Mouse (Mus musculus) kidney, adult 9 months (tissue): Measurements from ENCODE around the gene 1700013F07Rik.

Source experiments
- DNase-seq: peaks from one replicate; pipeline ENCODE4 v3.0.0; 2022

1700013F07Rik gene

DNA sequence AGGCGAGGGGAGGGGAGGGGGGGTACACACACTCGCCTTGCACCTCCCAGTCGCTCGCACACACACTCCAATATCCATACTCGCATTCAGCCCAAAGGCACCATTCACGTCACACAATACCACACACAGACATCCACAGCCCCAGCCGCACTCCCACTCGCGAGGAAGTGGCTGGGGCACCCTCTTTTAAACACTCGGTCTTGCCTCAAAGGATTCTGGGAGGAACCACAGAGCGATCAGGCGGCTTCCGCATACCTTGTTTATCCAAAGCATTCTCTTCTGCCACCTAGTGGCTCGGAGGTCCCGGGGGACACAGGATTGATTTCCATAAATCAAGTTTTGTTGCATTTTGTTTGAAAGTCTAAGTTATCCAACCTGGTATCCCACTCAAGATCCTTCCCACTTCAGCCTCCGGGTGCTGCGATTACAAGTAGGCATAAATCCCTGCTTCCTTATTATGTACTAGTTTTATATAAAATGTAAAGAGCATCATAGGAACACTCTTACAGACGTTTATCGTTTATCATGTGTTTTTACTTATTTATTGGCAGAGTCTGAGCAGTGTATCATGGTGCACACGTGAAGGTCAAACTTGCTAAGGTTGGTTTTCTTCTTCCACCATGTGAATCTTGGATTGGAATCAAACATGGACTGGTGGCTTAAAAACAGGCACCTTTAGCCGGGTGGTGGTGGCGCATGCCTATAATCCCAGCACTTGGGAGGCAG lies 20.8 kb downstream of the 1700013F07Rik start:
- peak; percentile 97 for DNase-seq

GRCm38 (mm10) chr3:108557888-108558287 lies 23.9 kb downstream of the 1700013F07Rik start:
- DNase-seq, result no peak

GRCm38 (mm10) chr3:108562133-108562730 lies 28.3 kb downstream of the 1700013F07Rik start, which contains the start of gene Tmem167b:
TSS of gene Tmem167b (minus strand) at chr3:108562466.
- peak; percentile 98 for DNase-seq

- DNase-seq, result peak; percentile 52
Observed at GRCm38 (mm10) chr3:108562777-108563271, 28.9 kb downstream of the 1700013F07Rik start.

DNA sequence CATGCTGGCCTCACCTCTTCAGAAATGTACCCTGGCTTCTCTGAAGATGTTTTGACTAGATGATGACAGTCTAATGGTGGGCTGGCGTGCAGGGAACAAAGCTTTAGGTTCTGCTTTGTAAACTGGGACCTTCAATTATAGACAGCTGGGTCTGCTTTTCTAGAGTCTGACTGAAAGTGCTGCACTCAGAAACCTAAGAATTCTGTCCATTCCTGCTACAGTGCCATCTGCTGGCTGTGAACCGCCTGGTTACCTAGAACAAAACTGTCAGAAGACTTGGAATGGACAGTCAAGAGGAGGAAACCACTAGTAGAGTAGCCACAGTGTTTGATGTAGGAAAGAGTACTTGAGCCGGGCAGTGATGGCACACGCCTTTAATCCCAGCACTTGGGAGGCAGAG lies 29.4 kb downstream of the 1700013F07Rik start:
- peak; percentile 92 for DNase-seq

- DNase-seq, result no peak
Observed at GRCm38 (mm10) chr3:108567990-108568877, 34.3 kb downstream of the 1700013F07Rik start.

GRCm38 (mm10) chr3:108569636-108570035 lies 35.7 kb downstream of the 1700013F07Rik start:
- DNase-seq, result peak; percentile 82

DNA sequence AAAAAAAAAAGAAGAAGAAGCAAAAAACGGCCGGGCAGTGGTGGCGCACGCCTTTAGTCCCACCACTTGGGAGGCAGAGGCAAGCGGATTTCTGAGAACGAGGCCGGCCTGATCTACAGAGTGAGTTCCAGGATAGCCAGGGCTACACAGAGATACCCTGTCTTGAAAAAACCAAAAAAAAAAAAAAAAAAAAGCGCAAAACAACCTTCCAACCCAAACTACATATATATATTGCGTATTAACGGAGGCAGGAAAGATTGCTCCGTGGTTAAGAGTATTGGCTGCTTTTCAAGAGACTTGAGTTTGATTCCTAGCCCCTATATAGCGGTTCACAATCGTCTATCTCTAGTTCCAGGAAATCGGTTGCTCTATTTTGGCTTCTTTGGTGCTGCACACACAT lies 36.9 kb downstream of the 1700013F07Rik start:
- DNase-seq, result no peak

DNA sequence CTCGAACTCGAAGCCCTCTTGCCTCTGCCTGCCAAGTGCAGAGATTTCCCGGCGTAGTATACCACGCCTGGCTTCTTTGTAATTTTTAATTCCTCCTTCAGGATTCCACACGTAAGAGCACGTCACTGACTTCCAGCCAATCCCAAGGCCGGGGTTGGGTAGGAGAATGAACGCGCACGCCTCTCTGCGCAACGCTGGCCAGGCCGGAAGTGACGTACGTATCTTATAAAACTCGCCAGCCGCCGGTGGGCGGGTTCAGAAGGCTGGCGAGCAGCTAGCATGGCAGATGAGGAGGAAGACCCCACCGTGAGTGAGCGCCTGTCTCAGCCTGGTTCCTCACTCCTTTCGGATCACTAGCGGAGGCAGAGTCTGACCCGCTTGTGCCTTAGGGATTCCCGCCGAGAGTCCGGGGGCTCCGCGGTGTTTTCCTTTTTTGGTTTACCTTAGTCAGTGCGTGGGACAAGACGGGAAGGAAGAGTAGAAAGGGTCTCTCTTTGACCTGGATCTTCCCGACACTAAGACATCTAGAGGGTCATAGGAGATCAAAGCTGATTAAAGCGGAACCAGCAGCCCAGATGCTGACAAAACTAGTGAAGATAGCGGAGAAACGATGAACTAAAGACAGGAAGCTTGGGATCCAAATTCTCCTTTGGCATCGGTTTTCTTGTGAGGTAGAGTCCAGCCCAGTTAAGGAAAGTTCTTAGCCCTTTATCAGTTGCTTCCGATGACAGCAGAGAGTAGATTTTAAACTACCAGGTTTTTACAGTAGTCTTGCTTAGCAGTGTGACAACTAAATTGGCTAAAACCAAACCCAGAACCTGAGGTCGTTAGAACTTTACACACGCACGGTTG lies 37.7 kb downstream of the 1700013F07Rik start, which contains the start of gene Taf13:
Taf13 (plus strand) TSS at position 256 of the 852 bp plus-strand sequence.
- DNase-seq, result peak; percentile 98

- no peak for DNase-seq
Observed at GRCm38 (mm10) chr3:108572309-108573010, 38.5 kb downstream of the 1700013F07Rik start.

GRCm38 (mm10) chr3:108574018-108574417 lies 40.1 kb downstream of the 1700013F07Rik start:
- DNase-seq, result no peak

DNA sequence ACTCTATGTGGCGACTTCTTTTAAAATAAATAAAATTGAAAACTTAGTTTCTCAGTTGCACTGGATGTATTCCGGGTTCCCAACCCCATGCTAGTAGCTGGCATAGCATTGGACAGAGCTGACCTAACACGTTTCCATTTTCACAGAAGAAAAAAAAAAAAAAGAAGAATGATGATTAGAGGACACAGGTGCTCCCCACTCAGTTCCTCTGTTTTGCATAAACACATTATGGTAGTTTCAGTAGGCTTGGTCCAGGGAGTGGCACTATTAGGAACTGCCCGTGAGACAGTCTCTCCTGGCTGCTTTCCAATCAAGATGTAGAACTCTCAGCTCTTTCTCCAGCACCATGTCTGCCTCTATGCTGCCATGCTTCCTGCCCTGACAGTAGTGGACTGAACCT lies 50.6 kb downstream of the 1700013F07Rik start:
- DNase-seq, result no peak

DNA sequence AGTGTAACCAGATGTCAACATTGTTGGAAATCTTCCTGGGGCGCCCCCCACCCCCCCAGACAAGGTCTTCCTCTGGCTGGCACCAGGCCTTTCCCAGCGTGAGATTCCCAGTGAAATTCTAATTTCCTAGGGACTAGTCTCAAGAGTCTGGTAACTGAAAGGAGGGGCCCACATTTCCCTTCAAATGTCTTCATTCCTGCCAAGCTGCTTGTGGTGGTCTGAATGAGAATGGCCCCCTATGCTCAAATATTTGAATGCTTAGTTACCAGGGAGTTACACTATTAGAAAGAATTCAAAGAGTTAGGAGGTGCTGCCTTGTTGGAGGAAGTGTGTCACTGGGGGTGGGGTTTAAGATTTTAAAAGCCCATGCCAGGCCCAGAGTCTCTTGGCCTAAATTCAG lies 54.5 kb downstream of the 1700013F07Rik start:
- DNase-seq, result no peak

DNA sequence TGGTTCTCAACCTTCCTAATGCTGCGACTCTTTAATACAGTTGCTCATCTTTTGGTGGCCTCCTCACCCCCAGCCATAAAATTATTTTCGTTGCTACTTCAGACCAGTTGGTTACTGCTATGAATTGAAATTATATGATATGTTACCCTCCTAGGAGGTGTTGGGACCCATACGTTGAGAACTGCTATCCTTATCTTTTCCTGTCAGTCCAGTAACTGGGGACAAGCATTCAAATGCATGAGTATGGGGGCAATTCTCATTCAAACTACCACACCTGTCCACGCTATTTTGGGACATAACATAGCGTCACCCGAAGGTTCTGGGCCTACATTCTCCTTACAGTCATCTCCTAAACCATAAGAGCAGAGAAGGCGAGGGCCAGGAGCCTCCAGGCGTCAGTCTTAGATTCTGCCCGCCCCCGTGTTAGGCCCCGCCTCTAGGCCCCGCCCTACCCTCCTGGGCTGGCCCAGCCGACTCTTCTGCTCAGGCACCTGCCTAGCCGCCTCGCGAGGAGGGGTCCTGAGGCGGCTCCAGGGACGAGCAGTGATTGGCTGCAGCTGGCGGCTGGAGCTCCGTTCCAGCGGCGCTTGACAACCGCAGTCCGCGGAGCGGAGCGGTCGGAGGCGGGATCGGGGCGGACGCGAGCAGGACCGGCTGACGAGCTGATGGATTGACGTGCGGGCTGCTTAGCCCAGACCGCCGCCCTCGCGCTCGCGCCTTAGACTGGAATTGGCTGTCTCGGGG lies 57.0 kb downstream of the 1700013F07Rik start, which contains the start of gene Wdr47:
Wdr47 (plus strand) TSS at position 494 of the 744 bp plus-strand sequence.
- DNase-seq, result peak; percentile 97

GRCm38 (mm10) chr3:108591530-108592522 lies 57.9 kb downstream of the 1700013F07Rik start:
- DNase-seq, result no peak
